Mouse (Mus musculus): ENCODE measurements around the gene Washc2. TPM values are rescaled to one million over a fixed set of nuclear protein-coding genes. Genes with fewer than 3 reads are reported as not detected.
"Not testable (repeated sequence)": the region's sequence is repeated elsewhere in the genome, so short reads cannot be mapped to it uniquely, and the experiment has no call there.

The Washc2 gene
- 66.1 and 70.9 TPM in 2 replicates for polyA plus RNA-seq (2015; fragmentation: Nextera tagmentation; extraction: Ambion mirVana)

DNA sequence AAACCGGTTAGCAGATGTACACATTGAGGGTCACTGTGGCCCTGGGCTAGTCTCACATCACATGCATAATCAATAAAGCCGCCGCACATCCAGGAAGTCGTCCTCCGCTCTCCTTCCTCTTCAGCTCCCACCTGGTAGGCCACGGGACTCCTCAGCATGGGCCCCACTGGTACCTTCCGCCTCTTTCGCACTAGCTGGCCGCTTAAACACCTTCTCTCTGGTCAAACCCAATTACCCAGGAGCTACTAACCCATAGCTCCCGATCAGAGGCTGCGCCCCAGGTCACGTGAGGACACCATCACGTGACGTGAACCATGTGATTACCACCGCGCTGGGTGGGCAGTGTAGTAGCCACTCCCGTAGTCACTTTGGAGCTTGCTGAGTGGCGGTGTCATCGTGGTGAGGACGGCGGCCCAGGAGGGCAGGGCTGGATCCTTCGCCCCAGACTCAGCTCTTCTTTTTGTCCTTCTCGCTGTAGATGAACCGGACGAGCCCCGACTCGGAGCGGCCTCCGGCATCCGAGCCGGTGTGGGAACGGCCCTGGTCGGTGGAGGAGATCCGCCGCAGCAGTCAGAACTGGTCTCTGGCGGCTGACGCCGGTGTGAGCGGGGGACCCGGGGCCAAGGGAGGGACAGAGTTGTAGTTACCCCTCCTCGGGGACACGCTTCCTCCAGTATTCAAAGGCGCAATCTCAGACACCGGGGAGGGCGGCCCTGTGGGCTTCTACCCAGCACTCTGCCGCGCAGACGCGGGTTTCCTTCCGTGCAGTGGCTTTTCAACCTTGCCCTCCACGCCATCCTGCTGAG is at the start of gene Washc2:
Gene Washc2, plus strand, starts transcription at position 310 of the 806 bp plus-strand sequence.
- no peaks in the 10 kb centered on the region for H3K9me3 ChIP-seq
- peak; percentile 98 for ATAC-seq (ENCODE audit: low FRiP score)
- peaks cover 19% of the 10 kb centered on the region for H3K36me3 ChIP-seq
- WGBS = under 1% methylated on average over 51 of the region's 51 CpGs
- peak within 1 kb of the TSS; percentile 86 for H3K27ac ChIP-seq
- peak within 1 kb of the TSS; percentile 87 for H3K9ac ChIP-seq
- peak within 1 kb of the TSS; percentile 94 for H3K4me2 ChIP-seq
- H3K4me1 ChIP-seq (replicated peaks) = peaks cover 28% of the 10 kb centered on the region
- no peaks in the 10 kb centered on the region for H3K27me3 ChIP-seq
- H3K4me3 ChIP-seq = peak within 1 kb of the TSS; percentile 83

DNA sequence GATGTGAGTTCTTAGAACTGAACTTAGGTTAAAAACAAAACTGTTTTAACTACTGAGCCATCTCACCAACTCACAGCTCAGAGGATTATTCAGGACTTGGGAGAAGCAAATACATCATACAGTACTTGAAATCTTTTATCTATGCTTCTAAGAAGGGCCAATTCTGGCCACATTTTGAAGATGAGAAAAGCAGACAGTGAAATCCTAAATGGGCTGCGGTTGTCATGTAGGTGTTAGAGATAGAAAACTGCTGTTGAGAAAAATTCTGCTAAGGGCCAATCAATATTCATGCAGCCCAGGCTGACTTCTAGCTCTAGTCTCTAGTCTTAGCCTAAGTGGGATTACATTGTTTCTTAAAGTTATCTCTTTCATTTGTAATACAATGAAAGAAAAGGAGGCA is 41.5 kb upstream of the Washc2 start:
- 98% methylated on average over 1 of the region's 1 CpGs for WGBS
- Histone ChIP-seq H3K9me3 (no peaks in the 10 kb centered on the region), H3K27ac (no peak overlapping the region), H3K4me3 (no peak overlapping the region), H3K9ac (no peak overlapping the region), H3K4me1 (replicated peaks) (no peaks in the 10 kb centered on the region), H3K4me2 (no peak overlapping the region), H3K27me3 (no peaks in the 10 kb centered on the region), H3K36me3 (peaks cover 14% of the 10 kb centered on the region)
- ATAC-seq (ENCODE audit: low FRiP score) = no peak

DNA sequence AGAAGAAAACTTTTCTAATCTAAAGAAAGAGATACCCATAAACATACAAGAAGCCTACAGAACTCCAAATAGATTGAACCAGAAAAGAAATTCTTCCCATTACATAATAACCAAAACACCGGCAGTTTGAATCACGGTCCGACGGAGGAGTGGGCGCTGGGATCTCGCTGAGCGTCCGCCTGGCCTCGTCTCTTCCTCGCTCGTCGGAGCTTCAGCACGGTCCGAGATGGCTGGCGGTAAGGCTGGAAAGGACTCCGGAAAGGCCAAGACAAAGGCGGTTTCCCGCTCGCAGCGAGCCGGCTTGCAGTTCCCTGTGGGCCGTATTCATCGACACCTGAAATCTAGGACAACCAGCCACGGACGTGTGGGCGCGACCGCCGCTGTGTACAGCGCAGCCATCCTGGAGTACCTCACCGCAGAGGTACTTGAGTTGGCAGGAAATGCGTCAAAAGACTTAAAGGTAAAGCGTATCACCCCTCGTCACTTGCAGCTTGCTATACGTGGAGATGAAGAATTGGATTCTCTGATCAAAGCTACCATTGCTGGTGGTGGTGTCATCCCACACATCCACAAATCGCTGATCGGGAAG is 34.2 kb upstream of the Washc2 start:
- H3K4me3 ChIP-seq; H3K9ac ChIP-seq; H3K27me3 ChIP-seq; H3K27ac ChIP-seq; ATAC-seq (ENCODE audit: low FRiP score); H3K9me3 ChIP-seq; H3K4me1 ChIP-seq (replicated peaks); H3K4me2 ChIP-seq: not testable (repeated sequence)
- 72% methylated on average over 37 of the region's 37 CpGs for WGBS
- H3K36me3 ChIP-seq = peaks cover 20% of the 10 kb centered on the region

DNA sequence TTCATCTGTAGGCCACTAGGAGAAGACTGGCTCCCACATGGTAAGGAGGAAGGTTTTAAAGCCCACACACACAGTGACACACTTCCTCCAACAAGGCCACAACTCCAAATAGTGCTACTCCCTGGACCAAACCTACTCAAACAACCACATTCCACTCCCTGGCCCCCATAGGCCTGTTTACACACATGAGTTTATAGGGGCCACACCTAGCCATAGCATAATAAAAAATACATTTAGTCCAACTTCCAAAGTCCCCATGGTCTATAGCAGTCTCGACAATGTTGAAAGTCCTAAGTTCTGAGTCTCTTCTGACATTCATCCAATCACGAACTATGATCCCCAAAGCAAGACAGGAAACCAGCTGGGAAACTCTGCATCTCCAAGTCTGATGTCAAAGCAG is 29.5 kb upstream of the Washc2 start:
- Histone ChIP-seq H3K27me3 (no peaks in the 10 kb centered on the region), H3K9ac (no peak overlapping the region), H3K36me3 (peaks cover 27% of the 10 kb centered on the region), H3K4me3 (no peak overlapping the region), H3K9me3 (no peaks in the 10 kb centered on the region), H3K4me2 (no peak overlapping the region), H3K27ac (no peak overlapping the region), H3K4me1 (replicated peaks) (peaks cover 6% of the 10 kb centered on the region; the same call in 1 of the 2 replicates)
- WGBS = 97% methylated on average over 2 of the region's 2 CpGs
- ATAC-seq (ENCODE audit: low FRiP score) = no peak

DNA sequence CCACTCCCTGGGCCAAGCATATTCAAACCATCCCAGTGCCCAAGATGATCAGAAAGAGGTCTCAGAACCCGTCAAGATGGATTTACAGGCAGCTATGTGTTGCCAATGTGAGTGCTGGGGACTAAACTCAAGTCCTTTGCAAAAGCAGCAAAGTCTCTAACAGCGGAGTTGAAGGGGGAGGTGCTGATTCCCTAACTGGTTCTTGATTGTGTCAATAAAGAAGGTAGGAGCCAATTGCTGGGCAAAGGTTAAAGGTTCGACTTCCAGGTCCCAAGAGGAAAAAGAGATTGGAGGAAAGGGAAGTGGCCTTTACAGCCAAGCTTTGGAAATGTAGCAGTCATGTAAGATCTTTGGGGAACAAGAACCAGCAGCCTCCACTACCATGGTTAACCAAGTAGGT is 27.1 kb upstream of the Washc2 start:
- H3K9ac ChIP-seq = no peak overlapping the region
- ATAC-seq (ENCODE audit: low FRiP score) = no peak
- peaks cover 6% of the 10 kb centered on the region; the same call in 1 of the 2 replicates for H3K4me1 ChIP-seq (replicated peaks)
- no peak overlapping the region for H3K27ac ChIP-seq
- peaks cover 21% of the 10 kb centered on the region for H3K36me3 ChIP-seq
- no peak overlapping the region for H3K4me3 ChIP-seq
- 69% methylated on average over 3 of the region's 3 CpGs for WGBS
- H3K9me3 ChIP-seq = no peaks in the 10 kb centered on the region
- H3K4me2 ChIP-seq = no peak overlapping the region
- H3K27me3 ChIP-seq = no peaks in the 10 kb centered on the region

DNA sequence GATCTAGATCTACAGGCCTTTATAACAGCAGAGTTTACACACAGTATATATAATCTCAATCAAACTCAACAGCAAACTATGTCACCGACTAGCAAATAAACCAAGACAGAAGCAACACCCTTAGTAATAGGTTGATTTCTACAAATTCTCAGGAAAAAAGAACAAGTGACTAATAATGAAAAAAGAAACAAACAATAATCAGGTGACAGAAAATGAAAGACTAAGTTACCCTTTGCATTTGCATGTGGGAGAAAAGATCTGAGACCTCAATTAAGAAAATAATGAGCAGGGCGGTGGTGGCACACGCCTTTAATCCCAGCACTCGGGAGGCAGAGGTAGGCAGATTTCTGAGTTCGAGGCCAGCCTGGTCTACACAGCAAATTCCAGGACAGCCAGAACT is 24.3 kb upstream of the Washc2 start:
- no peaks in the 10 kb centered on the region for H3K27me3 ChIP-seq
- no peaks in the 10 kb centered on the region for H3K9me3 ChIP-seq
- H3K9ac ChIP-seq = no peak overlapping the region
- H3K4me1 ChIP-seq (replicated peaks) = peaks cover 6% of the 10 kb centered on the region
- H3K4me3 ChIP-seq = no peak overlapping the region
- H3K36me3 ChIP-seq = peaks cover 16% of the 10 kb centered on the region
- 91% methylated on average over 5 of the region's 5 CpGs for WGBS
- no peak overlapping the region for H3K27ac ChIP-seq
- no peak for ATAC-seq (ENCODE audit: low FRiP score)
- H3K4me2 ChIP-seq = no peak overlapping the region

DNA sequence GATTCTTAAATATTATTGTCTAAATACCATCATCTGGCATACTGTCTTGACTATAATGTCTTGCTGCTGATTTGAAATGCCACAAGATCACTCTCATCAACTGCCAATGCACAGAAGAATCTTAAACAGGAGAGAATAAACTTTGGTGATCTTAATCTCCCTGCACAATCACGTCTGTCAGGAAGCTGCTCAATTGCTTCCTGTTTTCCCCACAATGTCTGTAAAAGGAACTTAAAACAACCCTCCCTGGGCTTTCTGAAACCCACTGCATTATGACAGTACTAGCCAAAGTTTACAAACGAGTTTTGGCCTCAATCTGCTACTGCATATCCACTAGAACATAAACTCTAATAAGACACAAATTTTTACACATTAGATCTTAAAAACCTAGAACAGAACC is 21.4 kb upstream of the Washc2 start:
- H3K4me2 ChIP-seq = no peak overlapping the region
- H3K36me3 ChIP-seq = peaks cover 3% of the 10 kb centered on the region; the same call in 1 of the 2 replicates
- H3K9me3 ChIP-seq = no peaks in the 10 kb centered on the region
- H3K4me3 ChIP-seq = no peak overlapping the region
- WGBS = 55% methylated on average over 2 of the region's 2 CpGs
- peaks cover 26% of the 10 kb centered on the region for H3K4me1 ChIP-seq (replicated peaks)
- ATAC-seq (ENCODE audit: low FRiP score) = no peak
- no peaks in the 10 kb centered on the region for H3K27me3 ChIP-seq
- no peak overlapping the region for H3K9ac ChIP-seq
- no peak overlapping the region for H3K27ac ChIP-seq

DNA sequence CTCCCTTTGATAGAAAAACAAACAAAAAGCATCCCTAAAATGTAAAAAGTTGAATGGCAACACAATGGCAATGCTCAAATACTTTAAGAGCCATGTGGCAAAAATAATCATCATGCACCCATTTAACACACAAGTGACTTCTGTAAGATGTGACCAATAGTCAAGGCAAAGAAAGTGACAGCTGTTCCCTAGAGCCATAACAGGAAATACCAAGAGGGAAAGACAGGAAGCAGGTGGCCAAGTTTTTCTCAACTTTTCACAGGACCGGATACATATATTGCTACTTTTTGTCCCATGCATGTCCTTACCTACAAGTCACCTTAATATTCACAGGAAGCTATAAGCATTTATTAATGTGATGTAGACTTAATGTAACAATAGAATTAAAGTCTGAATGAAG is 18.4 kb upstream of the Washc2 start:
- Histone ChIP-seq H3K4me1 (replicated peaks) (peaks cover 33% of the 10 kb centered on the region), H3K4me3 (no peak overlapping the region), H3K27me3 (no peaks in the 10 kb centered on the region), H3K4me2 (no peak overlapping the region), H3K36me3 (no peaks in the 10 kb centered on the region), H3K9me3 (no peaks in the 10 kb centered on the region), H3K27ac (no peak overlapping the region), H3K9ac (no peak overlapping the region)
- ATAC-seq (ENCODE audit: low FRiP score) = no peak
- WGBS = 81% methylated on average over 1 of the region's 1 CpGs

DNA sequence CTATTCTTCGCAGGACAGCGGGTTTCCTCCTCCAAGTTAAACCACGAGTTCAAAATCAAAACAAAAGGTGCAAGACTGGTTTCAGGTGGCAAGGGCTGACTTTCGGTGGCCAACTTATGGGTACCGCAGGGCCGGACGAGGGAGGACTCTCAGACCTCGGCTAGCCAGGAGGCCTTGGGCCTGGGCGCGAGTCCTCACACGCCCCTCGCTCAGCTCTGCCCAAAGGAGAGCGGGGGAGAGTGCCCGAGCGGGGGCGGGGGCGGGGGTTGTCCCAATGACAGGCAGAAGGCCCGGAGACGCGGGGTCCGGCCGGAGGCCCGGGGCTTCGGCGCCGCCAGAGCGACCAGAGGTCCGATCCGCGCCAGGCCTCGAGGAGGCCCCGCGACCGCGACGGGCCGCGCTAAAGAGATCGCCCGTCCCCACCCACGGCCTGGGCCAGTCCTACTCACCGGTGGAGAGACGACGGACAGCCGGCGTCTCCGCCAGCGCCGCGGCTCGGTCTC is 15.0 kb upstream of the Washc2 start:
- peak overlapping the region; percentile 80 for H3K4me2 ChIP-seq
- peak; percentile 90 for ATAC-seq (ENCODE audit: low FRiP score)
- 0 out of 2 replicates have a peak, but pooled peaks cover 5% of the 10 kb centered on the region for H3K27me3 ChIP-seq
- H3K27ac ChIP-seq = peak overlapping the region; percentile 91
- peak overlapping the region; percentile 93 for H3K4me3 ChIP-seq
- H3K36me3 ChIP-seq = no peaks in the 10 kb centered on the region
- H3K4me1 ChIP-seq (replicated peaks) = peaks cover 34% of the 10 kb centered on the region
- H3K9me3 ChIP-seq = no peaks in the 10 kb centered on the region
- WGBS = under 1% methylated on average over 28 of the region's 51 CpGs
- H3K9ac ChIP-seq = peak overlapping the region; percentile 96

DNA sequence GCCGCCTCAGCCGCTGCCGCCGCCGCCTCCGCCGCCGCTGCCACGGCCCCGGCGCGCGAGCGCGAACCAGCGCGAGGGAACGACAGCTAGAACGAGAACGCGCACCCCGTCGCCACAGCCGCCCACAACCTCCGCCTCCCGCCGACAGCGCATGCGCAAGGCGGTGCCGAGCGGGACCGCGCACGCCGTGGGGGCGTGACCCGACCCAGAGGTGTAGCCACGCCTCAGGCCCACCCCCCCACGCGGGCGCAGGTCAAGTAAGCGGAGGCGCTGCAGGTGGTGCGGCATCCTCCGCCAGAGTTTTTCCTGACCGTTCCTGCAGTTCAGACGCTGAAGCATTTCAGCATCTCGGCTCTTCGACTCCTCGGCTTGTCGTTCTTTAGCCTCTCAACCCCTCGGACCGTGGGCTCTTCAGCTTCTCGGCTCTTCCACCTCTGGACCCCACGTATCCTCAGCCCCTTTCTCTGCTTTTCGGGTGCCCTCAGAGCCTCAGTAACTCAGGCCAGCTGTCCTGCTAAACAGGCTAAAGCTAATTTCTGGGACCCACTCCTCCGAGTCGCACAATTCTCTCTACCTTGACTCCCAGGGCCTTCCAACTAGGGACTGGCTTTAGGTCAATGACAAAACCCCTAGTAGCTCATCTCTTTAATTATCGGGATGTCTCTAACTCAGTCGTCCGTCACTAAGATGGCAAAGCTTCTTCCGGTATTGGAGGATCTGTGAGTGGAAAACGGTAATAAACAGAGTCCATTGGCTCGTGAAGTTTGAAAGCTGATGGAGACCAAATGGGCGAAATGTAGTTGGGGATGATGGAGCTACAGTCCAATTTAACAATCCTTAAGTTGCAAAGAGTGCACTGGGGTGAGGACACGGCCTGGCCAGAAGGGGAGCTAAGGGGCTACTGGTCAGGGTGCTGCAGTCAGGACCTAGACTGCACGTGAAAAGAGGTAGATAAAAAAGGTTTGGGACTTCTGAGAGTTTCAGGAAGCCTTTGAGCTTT is 14.1 kb upstream of the Washc2 start, which contains the start of gene Tmcc1:
Gene Tmcc1, minus strand, starts transcription at position 93 of the 1,000 bp plus-strand sequence.
- H3K4me3 ChIP-seq = peak within 1 kb of the TSS; percentile 93
- peaks cover 34% of the 10 kb centered on the region for H3K4me1 ChIP-seq (replicated peaks)
- H3K9me3 ChIP-seq = no peaks in the 10 kb centered on the region
- under 1% methylated on average over 53 of the region's 68 CpGs for WGBS
- no peaks in the 10 kb centered on the region for H3K36me3 ChIP-seq
- peak; percentile 89 for ATAC-seq (ENCODE audit: low FRiP score)
- peak within 1 kb of the TSS; percentile 91 for H3K27ac ChIP-seq
- H3K27me3 ChIP-seq = 0 out of 2 replicates have a peak, but pooled peaks cover 5% of the 10 kb centered on the region
- H3K4me2 ChIP-seq = peak within 1 kb of the TSS; percentile 80
- H3K9ac ChIP-seq = peak within 1 kb of the TSS; percentile 96

DNA sequence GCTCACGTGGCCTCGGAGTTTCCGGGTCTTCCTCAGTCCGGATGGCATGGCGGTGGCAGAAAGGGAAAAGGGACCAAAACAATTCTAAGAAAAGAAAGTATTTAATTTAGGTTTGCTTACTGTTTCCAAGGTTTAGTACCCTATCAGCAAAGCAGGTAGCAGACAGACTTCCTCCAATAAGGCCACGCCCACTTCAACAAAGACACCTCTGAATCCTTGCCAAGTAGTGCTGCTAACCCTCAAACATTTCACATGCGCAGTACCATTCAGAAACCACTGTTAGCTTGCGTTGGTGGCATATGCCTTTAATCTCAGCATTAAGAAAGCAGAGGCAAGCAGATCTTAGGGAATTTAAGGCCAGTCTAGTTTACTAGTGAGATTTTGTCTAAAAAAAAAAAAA is 12.0 kb upstream of the Washc2 start:
- Histone ChIP-seq H3K9ac (no peak overlapping the region), H3K4me3 (no peak overlapping the region), H3K27ac (no peak overlapping the region), H3K4me1 (replicated peaks) (peaks cover 20% of the 10 kb centered on the region), H3K9me3 (no peaks in the 10 kb centered on the region), H3K4me2 (no peak overlapping the region), H3K27me3 (0 out of 2 replicates have a peak, but pooled peaks cover 8% of the 10 kb centered on the region), H3K36me3 (no peaks in the 10 kb centered on the region)
- WGBS = 55% methylated on average over 8 of the region's 8 CpGs
- no peak for ATAC-seq (ENCODE audit: low FRiP score)

Measured in hindbrain, embryonic 13.5 days (tissue).